Mouse (Mus musculus) cerebellum, adult 11 months (tissue): ENCODE data around the gene Pcmt1.
"Not testable (repeated sequence)": the region's sequence is repeated elsewhere in the genome, so short reads cannot be mapped to it uniquely, and the experiment has no call there.

Experiments
- DNase-seq: peaks from one replicate; pipeline ENCODE4 v3.0.0; 2022

Pcmt1 gene

DNA sequence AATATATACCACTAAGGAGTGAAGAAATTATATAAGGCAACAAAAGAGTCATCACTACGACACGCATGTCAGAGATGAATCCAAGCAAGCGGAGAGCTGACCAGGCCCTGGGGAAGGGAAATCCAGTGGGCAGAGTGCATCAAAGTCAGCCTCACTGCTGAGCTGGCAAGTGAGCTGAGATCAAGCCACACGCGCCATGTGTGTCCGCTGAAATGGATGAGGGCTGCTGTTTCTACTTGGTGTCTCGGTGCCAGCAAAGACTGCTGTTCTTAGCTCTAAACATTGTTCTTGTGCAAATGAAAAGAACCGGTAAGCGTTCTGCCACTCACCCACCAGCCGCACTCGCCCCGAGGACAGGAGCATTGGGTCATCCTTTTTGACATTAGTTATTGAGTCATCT, 40.6 kb downstream of the Pcmt1 start:
- DNase-seq, result no peak

DNA sequence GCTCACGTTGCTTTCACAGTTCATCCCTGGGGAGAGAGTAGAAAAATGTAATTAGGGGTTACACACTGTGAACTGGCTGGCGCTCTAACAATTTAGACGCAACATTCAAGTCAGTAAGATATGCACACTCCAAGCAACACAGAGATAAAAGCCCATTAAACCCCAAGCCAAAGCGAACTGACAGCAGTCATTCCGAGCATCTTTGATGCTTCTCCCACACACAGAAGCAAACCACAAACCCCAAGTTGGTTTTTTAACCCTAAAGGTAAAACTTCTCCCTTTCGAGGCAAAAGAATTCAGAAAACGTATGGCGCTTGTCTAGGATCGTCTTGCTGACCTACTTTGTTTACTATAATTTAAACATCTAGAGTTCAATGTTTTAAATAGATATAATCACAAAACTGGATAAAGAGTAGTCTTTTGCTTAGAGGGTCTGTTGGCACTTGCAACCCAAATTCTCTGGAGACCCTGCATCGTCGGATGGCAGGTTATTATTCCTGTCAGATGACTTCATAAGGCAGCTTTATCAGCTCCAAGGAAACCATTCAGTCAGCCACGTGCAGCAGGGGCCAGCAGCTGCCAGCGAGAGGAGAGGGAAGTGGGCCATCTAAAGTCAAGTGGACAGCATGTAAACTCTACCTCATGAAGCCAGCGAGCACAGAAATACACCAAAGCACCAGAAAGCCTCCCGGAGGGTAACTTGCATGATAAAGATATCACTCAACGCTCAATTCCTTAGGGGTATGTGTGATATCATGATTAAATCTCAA, 49.8 kb downstream of the Pcmt1 start:
- no peak for DNase-seq

DNA sequence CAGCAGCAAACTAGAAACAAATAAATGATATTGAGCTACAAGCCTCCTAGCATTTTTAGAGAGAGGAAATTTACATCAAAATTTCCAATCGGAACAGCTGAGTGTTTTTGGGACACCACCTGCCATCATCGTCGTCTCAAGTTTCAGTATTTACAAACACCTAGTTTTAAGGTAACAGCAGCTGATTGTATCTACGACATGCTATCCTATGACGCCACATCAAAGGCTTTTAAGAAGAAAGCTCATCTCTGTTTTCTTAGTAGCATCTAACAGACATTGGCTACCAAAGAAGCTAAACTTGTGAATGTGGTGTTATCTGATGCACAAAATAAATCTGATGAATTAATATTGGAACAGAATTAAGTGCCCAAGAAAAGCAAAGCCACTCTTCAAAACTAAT, 50.6 kb downstream of the Pcmt1 start:
- DNase-seq, result no peak

DNA sequence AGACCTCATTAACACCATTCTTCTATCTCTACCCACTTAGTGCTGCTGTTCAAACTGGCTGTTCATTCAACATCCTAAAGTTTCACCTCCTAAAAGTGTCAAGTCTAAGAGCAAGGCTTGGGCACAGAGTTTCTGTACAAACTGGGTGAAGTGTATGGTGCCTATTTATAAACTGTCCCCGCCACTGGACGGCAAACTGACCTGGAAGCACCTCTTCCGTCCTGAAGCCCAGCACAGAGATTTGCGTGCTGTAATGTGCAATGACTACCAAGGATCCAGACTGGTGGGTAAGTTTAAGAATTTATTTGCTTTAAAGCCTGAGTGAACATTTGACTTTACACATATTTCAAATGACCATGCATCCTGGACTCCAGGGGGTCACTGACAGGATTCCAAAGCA, 51.8 kb downstream of the Pcmt1 start:
- DNase-seq, result no peak

DNA sequence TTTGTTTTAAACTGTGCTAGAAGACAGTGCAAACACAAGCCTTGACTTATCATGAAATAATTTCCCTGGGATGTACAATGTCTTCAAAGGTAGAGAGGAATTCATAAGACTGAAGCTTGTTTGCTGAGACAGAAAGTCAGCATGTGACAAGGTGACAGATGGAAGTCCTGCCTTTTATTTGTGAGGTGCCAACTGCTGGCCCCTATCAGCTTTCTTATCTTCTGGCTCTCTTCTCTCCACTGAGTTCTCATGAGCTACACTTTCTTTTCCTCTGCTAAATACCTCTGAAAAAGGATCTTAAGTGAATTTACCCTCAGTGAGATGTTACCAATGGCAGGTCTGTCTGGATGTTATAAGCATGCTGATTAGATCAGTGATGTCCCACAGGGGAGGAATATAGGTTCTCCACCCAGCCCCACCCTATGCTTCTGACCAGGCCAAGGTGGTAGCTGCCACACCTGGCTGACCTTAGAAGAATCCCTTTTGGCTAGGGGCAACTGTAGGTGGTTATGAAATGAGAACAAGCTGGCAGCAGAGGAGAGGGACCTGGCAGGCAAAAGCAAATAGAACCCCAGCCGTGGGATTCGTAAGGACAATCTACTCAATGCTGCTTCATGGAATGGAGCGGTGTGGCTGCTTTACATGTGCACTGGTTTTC, 56.9 kb downstream of the Pcmt1 start:
- DNase-seq, result no peak

DNA sequence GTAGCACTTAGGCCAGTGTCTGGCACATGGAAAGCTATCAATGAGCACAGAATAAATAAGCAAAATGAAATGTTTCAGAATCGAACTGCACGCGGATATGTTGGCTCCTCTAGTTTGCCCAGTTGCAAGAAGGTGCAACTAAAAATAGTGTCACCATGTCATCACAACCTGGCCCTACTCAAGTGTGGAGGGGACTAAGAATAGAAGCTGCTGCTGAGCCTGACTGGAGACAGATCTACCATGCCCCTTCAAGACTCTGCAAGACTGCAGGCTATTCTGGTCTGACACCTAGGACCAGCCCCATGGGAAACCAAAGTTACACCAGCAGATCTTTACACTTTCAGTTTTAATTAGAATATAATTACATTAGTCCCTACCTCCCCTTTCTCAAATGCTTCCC, 58.6 kb downstream of the Pcmt1 start:
- no peak for DNase-seq

DNA sequence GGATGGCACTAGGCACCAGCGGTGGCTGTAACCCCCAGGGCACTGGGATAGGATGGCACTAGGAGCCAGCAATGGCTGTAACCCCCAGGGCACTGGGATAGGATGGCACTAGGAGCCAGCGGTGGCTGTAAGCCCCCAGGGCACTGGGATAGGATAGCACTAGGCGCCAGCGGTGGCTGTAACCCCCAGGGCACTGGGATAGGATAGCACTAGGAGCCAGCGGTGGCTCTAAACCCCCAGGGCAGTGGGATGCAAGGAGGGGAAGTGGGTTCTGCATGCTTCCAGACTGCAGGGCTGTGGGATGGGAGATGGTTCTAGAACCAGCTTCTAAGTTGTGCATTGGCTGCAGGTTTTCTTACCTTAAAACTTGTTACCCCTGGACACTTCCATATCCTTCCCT, 60.2 kb downstream of the Pcmt1 start:
- DNase-seq, result no peak

DNA sequence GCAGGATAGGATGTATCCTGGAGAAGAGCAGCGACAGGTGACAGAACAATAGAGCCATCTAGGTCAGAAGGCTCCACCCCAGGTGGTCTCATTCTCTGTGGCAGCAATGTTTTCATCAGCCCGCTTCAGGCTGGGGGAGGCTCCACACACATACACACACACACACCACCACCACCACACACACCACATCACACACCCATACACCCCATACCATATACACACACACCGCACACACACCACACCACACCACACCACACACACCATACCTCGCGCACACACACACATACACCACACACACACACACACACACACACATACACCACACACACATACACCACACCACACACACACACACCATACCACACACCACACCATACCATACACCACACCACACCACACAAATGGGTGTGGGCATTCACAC, 61.1 kb downstream of the Pcmt1 start:
- no peak for DNase-seq

DNA sequence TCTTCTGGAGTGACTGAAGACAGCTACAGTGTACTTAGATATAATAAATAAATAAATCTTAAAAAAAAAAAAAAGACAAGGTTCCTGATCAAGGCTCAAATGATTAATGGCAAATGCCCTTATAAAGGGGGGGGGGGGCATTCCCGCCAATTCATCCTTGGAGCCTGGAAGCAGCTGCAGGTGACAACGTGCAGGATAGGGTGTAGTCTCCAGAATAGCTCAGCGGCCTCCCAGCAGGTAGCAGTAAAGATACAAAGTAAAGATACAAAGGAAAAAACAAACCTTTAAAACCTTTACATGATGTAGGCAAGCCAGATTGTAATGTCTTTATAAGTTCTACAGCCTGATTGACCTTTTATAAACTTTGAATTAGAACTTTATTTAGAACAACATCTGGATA, 63.4 kb downstream of the Pcmt1 start:
- not testable (repeated sequence) for DNase-seq

DNA sequence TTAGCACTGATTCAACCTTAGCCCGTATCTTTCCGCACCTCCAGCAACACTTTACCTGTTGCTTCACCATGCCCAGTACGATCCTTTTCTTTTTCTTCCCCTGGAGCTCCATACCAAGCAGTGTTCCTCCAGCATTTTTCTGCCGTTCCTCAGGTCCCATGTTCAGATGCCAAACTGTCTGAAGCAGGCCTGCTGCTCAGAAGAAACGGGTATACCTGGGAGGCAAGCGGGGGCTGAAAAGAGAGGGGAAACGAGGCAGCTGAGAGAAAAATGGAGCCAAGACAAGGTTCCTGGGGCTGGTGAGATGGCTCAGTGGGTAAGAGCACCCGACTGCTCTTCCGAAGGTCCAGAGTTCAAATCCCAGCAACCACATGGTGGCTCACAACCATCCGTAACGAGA, 63.8 kb downstream of the Pcmt1 start:
- DNase-seq, result not testable (repeated sequence)

DNA sequence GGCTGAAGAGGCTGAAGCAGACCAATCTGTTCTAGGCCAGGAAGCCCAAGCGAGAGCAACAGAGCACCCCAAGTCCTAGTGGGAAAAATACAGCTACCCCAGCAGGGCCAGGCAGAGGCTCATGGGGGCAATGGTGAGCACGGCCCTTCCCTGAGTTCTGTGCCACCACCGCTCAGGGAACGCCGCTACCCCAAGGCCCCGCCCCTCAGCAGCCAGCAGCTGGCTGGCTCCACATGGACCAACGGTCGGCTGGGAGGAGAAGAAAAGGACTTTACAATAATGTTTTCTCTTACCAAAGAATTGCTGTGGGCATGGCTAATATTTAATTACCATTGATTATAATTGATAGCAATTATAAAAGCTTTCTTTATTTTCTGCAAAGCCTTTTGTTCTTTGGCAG, 66.1 kb downstream of the Pcmt1 start:
- DNase-seq, result no peak

DNA sequence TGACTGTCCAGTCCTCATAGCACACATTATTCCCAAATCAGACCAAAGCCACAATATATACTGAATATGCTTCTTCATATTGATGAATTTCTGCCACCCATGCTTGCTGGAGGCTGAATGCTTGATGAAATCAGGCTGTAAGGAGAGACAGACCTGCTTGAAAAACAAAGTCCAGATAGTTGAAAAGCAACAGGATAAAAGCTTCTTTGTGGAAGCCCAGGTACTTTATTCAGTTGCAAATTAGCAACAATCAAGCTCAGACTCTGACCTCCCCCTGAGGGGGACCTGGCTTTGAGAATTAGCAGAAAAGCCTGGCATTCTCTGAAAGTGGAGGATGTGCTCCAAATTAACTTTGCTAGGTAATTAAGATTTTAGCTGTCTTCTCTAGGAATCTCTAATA, 68.7 kb downstream of the Pcmt1 start:
- not testable (repeated sequence) for DNase-seq

DNA sequence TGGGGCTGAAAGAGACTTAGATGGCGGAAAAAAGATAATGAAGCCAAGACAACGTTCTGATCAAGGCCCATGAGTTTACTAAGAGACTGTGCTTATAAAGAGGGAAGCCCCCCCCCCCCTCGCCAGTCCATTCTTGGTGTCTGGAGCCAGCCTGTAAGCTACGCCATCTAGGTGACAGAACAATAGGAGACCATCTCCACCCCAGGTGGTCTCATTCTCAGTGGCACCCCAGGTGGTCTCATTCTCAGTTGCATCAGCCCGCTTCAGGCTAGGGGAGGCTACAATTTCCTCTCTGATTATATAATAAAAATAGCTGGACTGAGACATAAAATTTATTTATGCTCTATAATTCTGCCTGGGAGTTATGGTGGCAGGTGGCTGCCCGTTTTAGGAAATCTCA, 69.3 kb downstream of the Pcmt1 start:
- DNase-seq, result no peak

DNA sequence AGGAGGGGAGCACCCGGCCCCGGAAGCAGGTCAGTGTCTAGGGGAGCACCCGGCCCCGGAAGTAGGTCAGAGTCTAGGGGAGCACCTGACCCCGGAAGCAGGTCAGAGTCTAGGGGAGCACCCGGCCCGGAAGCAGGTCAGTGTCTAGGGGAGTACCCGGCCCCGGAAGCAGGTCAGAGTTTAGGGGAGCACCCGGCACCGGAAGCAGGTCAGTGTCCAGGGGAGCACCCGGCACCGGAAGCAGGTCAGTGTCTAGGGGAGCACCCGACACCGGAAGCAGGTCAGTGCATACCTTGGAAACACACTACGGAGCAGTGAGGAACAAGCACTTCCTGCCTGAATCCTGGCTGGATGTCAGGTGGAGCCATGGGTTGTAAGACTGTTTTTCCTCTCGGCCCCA, 72.3 kb downstream of the Pcmt1 start:
- DNase-seq, result no peak

DNA sequence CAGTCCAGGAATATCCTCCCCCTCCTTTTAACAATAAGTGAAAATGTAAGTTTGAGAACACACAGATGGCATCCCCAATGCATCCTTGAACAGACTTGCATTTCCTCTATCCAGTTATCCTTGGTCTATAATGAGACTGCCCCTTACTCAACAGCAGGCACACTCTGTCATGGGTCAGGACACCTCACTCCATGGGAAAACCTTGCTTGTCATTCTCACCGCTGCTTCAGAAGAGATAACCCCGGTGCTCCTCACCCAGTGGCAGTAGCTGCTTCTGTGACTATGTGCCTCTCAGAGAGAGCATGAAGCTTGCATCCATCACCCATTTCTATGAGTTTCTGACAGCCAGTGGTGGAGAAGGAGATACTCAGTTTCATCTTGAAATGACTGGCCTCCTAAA, 74.5 kb downstream of the Pcmt1 start:
- DNase-seq, result no peak

DNA sequence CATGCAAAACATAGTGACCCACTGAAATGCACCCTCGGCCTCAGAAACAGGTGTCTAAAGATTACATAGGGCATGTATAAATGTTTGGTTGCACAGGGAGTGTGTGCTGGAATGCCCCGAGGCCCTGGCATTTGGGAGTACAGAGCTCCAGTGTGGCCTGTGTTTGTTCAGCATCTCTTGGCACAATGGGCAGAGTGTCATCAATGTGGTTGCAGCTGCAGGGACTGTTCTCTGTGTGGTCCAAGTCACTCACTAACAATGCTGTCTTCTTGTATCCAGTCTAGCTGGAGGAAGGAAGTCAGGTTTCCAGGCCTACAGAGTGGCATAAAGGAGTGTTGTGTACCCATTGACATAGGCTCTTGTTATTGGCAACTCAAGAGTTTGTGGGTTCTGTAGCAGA, 75.8 kb downstream of the Pcmt1 start:
- DNase-seq, result no peak

DNA sequence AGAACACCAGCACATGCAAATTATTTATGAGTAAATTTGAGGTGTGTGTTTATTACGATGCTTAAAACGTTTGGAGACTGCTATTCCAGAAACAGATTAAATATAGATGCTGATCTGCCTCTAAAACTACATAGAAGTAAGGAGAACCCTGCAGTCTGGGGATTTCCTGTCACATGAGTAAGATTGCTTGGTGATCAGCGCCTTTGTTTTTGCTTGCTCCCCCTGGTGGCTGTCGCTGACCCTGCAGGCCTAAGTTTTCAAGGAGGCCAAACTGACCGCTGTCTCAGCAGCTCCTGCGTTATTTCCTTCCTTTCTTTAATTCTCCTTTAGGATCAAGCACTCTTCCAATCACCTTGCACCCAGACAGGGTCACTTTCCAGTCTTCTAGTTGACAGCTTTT, 80.3 kb downstream of the Pcmt1 start:
- DNase-seq, result peak; percentile 69

DNA sequence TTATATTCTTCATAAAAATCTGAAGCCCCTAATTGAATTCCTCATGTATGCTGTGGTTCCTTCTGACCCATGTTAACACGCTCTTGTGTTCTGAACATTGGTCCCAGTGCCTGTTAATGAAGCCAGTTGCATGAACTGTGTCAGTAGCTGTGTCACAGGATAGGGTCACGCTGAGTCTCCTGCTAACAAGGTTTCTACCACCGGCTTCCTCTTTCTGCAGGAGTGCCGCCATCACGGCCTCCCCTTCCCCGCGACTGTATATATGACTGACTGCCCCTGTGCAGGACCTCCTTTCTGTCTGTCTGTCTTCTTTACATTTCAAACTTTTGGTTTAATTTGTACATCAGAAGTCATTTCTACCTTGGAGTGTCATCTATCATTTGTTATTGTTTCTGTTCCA, 82.8 kb downstream of the Pcmt1 start:
- DNase-seq, result no peak

DNA sequence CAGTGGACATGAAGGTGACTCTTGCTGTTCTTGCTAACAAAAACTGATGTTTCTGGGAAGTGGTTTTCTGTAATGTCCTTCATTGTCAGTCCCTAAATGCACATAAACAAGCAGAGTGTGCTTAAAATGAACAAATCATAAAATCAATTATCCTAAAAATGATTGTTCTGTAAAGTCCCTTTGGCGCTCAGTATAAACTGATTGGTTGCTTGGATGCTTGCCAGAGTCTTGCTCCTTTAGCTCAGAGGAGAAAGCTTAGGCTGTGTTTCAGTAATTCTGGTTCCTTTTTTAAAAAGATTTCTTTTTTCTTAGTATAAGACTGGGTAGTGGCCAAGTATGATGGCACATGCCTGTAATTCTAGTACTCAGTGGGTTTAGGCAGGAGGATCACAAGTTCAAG, 84.7 kb downstream of the Pcmt1 start:
- DNase-seq, result no peak

DNA sequence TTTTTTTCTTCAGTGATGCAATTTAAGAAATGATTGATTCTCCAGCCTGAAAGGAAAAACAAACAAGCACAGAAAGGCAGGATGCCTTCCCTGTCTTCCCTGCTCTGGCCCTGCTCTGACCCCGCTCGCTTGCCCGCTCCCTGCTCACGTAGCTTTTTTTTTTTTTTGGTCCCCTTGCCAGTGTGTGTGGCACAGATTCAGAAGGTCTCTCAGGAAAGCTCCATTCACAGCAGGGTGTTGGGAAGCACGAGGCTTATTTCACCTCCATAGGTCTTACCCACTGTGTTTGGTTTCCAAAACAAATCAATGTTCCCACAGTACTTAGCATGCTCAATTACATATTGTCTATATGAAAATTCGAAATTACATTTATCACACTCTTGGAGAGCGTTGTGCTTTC, 86.1 kb downstream of the Pcmt1 start:
- DNase-seq, result no peak

DNA sequence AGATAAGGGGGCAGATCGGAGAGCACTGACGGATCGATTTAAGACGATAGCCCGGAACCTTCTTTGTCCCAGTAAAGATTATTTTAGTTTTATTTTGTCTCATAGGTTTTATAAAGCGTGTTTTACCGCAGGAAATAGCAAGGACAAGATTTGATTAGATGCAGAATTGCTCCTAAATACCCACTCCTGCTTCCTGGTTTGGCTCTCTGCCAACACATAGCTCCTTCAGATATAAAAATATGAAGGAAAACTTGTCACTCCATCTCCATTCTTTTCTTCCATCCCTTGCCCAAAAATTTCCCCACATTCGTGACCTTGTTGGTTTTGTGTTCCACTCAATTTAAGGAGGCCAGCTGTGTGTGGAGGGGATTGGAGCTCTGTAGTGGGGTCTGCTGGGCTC, 90.1 kb downstream of the Pcmt1 start:
- no peak for DNase-seq

DNA sequence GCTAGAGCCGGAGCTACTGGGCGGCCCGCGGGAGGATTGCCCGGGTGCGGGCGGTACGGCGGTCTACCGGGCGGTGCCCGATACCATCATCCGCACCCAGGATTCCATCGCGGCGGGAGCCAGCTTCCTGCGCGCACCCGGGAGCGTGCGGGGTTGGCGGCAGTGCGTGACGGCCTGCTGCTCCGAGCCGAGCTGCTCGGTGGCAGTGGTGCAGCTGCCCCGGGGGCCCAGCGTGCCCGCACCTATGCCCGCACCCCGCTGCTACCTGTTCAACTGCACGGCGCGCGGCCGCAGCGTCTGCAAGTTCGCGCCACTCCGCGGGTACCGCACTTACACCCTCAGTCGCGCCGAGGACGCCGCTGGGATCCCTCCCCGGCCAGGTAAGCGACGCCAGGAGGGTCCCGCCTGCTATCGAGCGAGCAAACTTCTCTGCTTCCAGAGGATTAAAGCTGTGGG, 90.7 kb downstream of the Pcmt1 start:
- DNase-seq, result peak; percentile 46

DNA sequence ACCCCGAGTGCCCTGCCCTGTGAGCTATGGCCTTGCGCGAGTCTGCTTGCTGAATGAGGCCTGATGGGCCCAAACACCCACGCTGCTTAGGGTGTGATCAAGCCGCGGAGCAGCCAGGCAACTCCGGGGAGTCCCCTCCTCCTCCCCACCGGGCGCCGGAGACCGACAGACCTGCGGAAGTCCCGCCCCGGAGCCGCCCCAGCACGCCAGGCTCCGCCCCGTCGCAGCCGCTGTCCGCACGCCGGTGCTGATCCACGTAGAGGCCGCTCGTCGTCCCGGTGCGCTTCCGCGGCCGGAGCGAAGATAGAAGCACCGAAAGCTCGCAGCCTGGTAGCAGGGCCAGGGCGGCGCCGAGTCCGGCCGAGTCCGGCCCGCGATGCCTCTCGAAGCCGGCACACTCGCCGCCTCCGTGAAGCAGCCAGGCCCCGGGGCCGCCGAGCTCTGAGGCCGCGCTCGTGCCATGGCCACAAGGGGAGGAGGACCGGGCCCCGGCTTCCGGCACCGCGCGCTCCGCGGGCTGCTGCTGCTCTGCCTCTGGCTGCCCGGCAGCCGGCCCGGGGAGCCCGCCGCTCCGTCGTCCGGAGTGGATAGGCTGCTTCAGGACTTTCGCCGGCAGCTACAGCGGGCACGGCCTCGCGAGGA, 91.2 kb downstream of the Pcmt1 start, which contains the start of gene Lrp11:
Lrp11 (plus strand) TSS at position 209 of the 642 bp plus-strand sequence.
- DNase-seq, result peak; percentile 86

DNA sequence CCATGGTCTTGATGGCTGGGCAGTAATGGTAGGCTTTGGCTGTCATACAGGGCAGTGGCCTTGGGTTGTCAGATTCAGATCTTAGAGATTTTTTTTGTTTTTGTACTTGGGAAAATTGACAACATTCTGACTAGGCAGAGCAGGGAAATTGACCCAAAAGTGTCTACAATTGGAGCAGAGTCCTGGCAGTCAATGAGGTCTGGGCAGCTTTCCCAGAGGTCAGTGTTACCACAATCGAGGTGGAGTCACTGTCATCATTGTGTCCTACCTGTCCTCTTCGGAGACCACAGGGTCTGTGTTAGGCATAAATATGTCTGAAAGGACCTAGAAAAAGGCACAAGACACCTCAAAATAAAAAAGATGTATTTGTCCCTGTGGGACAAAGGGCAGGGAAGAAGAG, 94.2 kb downstream of the Pcmt1 start:
- no peak for DNase-seq
